Mouse (Mus musculus) kidney, postnatal 0 days (tissue): ENCODE results near the gene Ints6l. TPM values are rescaled to one million over a fixed set of nuclear protein-coding genes. Genes with fewer than 3 reads are reported as not detected.
"Not testable (repeated sequence)": the region's sequence is repeated elsewhere in the genome, so short reads cannot be mapped to it uniquely, and the experiment has no call there.

Experiments
- ATAC-seq: fragments of 200-750 bp; cut with Nextera tagmentation; replicated peaks from 2 replicates; pipeline ENCODE4 v1.8.0; 2017; ENCODE audit warnings: low read depth, moderate number of reproducible peaks, moderate TSS enrichment, moderate library complexity; ENCODE audit not compliant: low FRiP score
- DNase-seq: peaks from one replicate; pipeline ENCODE4 v3.0.0-alpha.2; 2016; ENCODE audit warnings: low spot score
- H3K27ac ChIP-seq: fragments of 300-500 bp; sonication (generic); 2 replicates; pipeline ENCODE4 v1.5.1; 2014; ENCODE audit warnings: mild to moderate bottlenecking
- H3K27me3 ChIP-seq: fragments of 300-500 bp; sonication (generic); 2 replicates; pipeline ENCODE4 v1.6.1; 2014; ENCODE audit warnings: low read length, mixed read lengths; ENCODE audit not compliant: insufficient read depth
- H3K36me3 ChIP-seq: fragments of 300-500 bp; sonication (generic); 2 replicates; pipeline ENCODE4 v1.6.1; 2014; ENCODE audit warnings: low read length, mixed read lengths; ENCODE audit not compliant: insufficient read depth
- H3K4me1 ChIP-seq: fragments of 300-500 bp; sonication (generic); replicated peaks from 2 replicates; pipeline ENCODE4 v1.6.1; 2014; ENCODE audit warnings: antibody characterized with exemption, low read length, mixed read lengths; ENCODE audit not compliant: insufficient read depth
- H3K4me2 ChIP-seq: fragments of 300-500 bp; sonication (generic); 2 replicates; pipeline ENCODE4 v1.6.1; 2014; ENCODE audit warnings: mild to moderate bottlenecking, low read length, moderate library complexity, mixed read lengths
- H3K4me3 ChIP-seq: fragments of 300-500 bp; sonication (generic); replicated peaks from 2 replicates; pipeline ENCODE4 v1.5.1; 2014; ENCODE audit warnings: low read depth, low read length
- H3K9ac ChIP-seq: fragments of 300-500 bp; sonication (generic); 2 replicates; pipeline ENCODE4 v1.6.1; 2014; ENCODE audit warnings: low read depth, low read length
- H3K9me3 ChIP-seq: fragments of 300-500 bp; sonication (generic); replicated peaks from 2 replicates; pipeline ENCODE4 v1.6.1; 2016; ENCODE audit warnings: low read length, inconsistent platforms, mixed read lengths
- CTCF ChIP-seq: IDR thresholded peaks from 2 replicates; pipeline ENCODE4 v1.5.1; 2016; ENCODE audit warnings: antibody characterized with exemption, low read depth, mild to moderate bottlenecking, moderate library complexity
- WGBS: fragments of 180-500 bp; shearing (Covaris S2); extraction: QIAGEN DNeasy Blood & Tissue Kit; methylation state at CpG from one replicate; pipeline ENCODE4 v1.1.7; 2014; 5-methylcytosine and 5-hydroxymethylcytosine counted together
- polyA plus RNA-seq: library from polyadenylated mRNA; unstranded; fragments of >200 nt; fragmentation: Nextera tagmentation; extraction: Ambion mirVana; gene quantifications from 2 replicates; pipeline ENCODE4 v1.2.1, GENCODE M21; 2015

Ints6l gene
- polyA plus RNA-seq, 1 experiment from 2014 or later = 31.7 TPM

GRCm38 (mm10) chrX:56481906-56482305 is 27.2 kb downstream of the Ints6l start:
- Histone ChIP-seq H3K36me3 (no peaks in the 10 kb centered on the region), H3K4me3 (no peak overlapping the region), H3K9ac (no peak overlapping the region), H3K4me2 (no peak overlapping the region), H3K9me3 (no peaks in the 10 kb centered on the region), H3K27me3 (no peaks in the 10 kb centered on the region), H3K4me1 (no peaks in the 10 kb centered on the region), H3K27ac (no peak overlapping the region)
- 77% methylated on average over 3 of the region's 3 CpGs for WGBS
- TF ChIP-seq CTCF = no peak
- ATAC-seq = no peak
- no peak for DNase-seq

DNA sequence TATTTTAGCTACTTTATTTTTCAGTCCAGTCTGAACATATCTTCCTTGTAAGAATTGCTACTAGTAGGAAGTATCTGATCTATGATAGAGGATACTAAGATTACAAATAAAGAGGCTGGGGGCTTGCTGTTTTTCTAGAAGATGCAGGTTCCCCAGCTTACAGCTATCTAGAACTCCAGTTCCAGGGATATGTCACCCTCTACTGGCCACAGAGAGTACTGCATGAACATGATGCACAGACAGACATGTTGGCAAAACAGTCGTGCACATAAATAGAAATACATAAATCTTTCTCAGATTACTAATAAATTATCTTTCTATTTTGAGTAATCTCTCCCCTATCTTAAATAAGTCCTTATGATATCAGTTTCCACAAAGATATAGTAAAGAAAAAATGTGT is 35.1 kb downstream of the Ints6l start:
- Histone ChIP-seq H3K36me3 (no peaks in the 10 kb centered on the region), H3K9me3 (no peaks in the 10 kb centered on the region), H3K27me3 (no peaks in the 10 kb centered on the region), H3K4me2 (no peak overlapping the region), H3K9ac (no peak overlapping the region), H3K27ac (no peak overlapping the region), H3K4me3 (no peak overlapping the region), H3K4me1 (no peaks in the 10 kb centered on the region)
- WGBS = 14% methylated on average over 1 of the region's 1 CpGs
- ATAC-seq (no peak), DNase-seq (peak; percentile 57)
- TF ChIP-seq CTCF = peak; percentile 77

DNA sequence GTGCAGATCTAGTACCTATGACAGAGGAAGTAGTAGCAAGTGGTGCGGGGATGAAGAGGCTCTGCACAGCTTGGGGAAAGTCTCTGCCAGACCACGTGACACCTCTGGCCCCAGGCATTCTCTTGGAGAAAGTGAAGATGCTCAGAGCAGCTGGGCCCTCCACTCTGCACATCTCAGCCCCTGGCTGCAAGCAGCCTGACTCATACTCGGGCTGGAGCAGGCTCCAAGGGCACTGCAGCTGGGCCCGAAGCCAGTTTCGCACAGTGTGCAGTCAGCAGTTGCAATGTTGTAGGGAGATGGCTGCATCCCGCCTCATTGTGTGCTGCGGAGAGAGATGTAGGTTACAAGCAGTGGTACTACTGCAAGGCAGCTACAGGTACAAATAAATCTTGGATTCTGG is 42.6 kb downstream of the Ints6l start:
- DNase-seq (no peak), ATAC-seq (no peak)
- 0 out of 2 replicates have a peak, but pooled peaks cover 3% of the 10 kb centered on the region for H3K36me3 ChIP-seq
- H3K4me3 ChIP-seq = no peak overlapping the region
- 79% methylated on average over 7 of the region's 7 CpGs for WGBS
- no peaks in the 10 kb centered on the region for H3K4me1 ChIP-seq
- H3K9ac ChIP-seq = no peak overlapping the region
- H3K9me3 ChIP-seq = no peaks in the 10 kb centered on the region
- H3K27me3 ChIP-seq = no peaks in the 10 kb centered on the region
- H3K27ac ChIP-seq = no peak overlapping the region
- H3K4me2 ChIP-seq = no peak overlapping the region
- TF ChIP-seq CTCF = no peak

DNA sequence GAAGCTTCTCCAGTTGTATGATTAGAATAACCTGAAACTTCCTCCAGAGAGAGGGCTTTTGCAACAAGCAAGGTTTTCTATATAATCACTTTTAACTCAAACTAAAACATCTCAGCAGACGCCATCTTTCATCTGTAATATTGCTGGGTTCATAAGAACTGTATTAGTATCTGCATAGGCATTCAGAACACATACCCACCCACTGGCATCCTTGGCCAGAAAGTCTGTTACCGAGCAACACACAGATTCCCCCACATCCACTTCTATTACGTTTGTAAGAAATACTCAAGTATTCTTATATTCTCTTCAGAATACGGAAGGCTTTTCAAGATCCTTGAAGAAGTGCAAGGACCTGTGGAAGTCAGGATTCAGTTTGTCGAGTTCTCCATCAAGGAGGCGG is 69.8 kb downstream of the Ints6l start, which contains the start of gene Gm10477:
Gene Gm10477 (plus strand): TSS at position 301 of the 400 bp plus-strand sequence.
- not testable (repeated sequence) for ATAC-seq, H3K4me3 ChIP-seq, H3K4me2 ChIP-seq, H3K36me3 ChIP-seq, H3K27me3 ChIP-seq, H3K9ac ChIP-seq, H3K4me1 ChIP-seq, H3K27ac ChIP-seq, DNase-seq, H3K9me3 ChIP-seq
- WGBS = 83% methylated on average over 6 of the region's 6 CpGs

GRCm38 (mm10) chrX:56531266-56531665 is 76.6 kb downstream of the Ints6l start:
- Histone ChIP-seq H3K9me3 (no peaks in the 10 kb centered on the region), H3K4me2 (no peak overlapping the region), H3K27ac (no peak overlapping the region), H3K9ac (no peak overlapping the region), H3K27me3 (no peaks in the 10 kb centered on the region), H3K4me1 (no peaks in the 10 kb centered on the region), H3K36me3 (no peaks in the 10 kb centered on the region), H3K4me3 (no peak overlapping the region)
- no peak for ATAC-seq
- WGBS = 22% methylated on average over 3 of the region's 3 CpGs
- TF ChIP-seq CTCF = peak; percentile 69
- peak; percentile 24 for DNase-seq

- Histone ChIP-seq H3K27ac (no peak overlapping the region), H3K4me2 (no peak overlapping the region), H3K9ac (no peak overlapping the region), H3K9me3 (no peaks in the 10 kb centered on the region), H3K36me3 (no peaks in the 10 kb centered on the region), H3K4me1 (no peaks in the 10 kb centered on the region), H3K4me3 (no peak overlapping the region), H3K27me3 (no peaks in the 10 kb centered on the region)
- ATAC-seq (no peak), DNase-seq (peak; percentile 46)
- WGBS = 53% methylated on average over 4 of the region's 4 CpGs
- TF ChIP-seq CTCF = peak; percentile 68
Observed at GRCm38 (mm10) chrX:56537162-56537561, 82.5 kb downstream of the Ints6l start.

DNA sequence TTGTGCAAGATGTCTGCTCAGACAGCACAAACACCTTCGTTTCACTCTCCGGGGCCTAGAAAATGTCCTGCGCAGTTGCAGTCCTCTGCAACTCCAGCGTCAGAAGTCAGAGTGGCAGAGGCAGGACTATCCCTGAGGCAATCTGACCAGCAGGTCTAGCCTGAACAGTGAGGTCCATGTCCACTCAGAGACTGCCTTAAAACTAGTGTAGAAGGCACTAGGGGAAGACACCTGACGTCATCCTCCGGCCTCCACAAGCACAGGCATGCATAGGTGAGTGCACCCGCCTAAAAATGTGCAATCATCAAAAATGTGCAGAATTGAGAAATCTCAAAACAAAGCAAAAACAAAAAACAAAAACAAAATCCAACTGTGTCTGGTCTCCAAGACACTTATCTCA is 94.8 kb downstream of the Ints6l start, which contains the start of gene Gm648:
Gene Gm648 (minus strand): TSS at position 101 of the 400 bp plus-strand sequence.
- DNase-seq (no peak), ATAC-seq (no peak)
- no peaks in the 10 kb centered on the region for H3K9me3 ChIP-seq
- no peak within 1 kb of the TSS for H3K4me3 ChIP-seq
- H3K9ac ChIP-seq = no peak within 1 kb of the TSS
- no peak within 1 kb of the TSS for H3K27ac ChIP-seq
- no peaks in the 10 kb centered on the region for H3K27me3 ChIP-seq
- H3K4me1 ChIP-seq = no peaks in the 10 kb centered on the region
- H3K4me2 ChIP-seq = no peak within 1 kb of the TSS
- 87% methylated on average over 7 of the region's 7 CpGs for WGBS
- no peak for TF ChIP-seq CTCF
- H3K36me3 ChIP-seq = no peaks in the 10 kb centered on the region
